Mouse (Mus musculus) lung, adult 2 months (tissue): ENCODE results near the gene Ptprg.

Experiments used
- CTCF ChIP-seq: fragments of 200-500 bp; IDR thresholded peaks from 2 replicates; pipeline ENCODE4 v1.5.1; 2011; ENCODE audit warnings: mild to moderate bottlenecking, low read length, control low read depth; ENCODE audit not compliant: insufficient read depth
- POLR2A ChIP-seq: fragments of 200-500 bp; IDR thresholded peaks from 2 replicates; pipeline ENCODE4 v1.6.1; 2011; ENCODE audit warnings: low read depth, mild to moderate bottlenecking, control low read depth, low read length, borderline replicate concordance; ENCODE audit errors: extremely low read depth

- TF ChIP-seq CTCF, result no peak
- TF ChIP-seq POLR2A, result peak; percentile 39; the same call in 1 of the 2 replicates
Observed at GRCm38 (mm10) chr14:11552521-11553272, 635 bp upstream of the Ptprg start.
